Mouse (Mus musculus) cerebellum, adult 9-10 months (tissue): ENCODE data around the gene Pdx1.
A peak's percentile ranks its signal among the peaks of the same experiment; 100 is the strongest.

Source experiments
- DNase-seq: peaks from one replicate; pipeline ENCODE4 v3.0.0; 2022

Pdx1 gene

DNA sequence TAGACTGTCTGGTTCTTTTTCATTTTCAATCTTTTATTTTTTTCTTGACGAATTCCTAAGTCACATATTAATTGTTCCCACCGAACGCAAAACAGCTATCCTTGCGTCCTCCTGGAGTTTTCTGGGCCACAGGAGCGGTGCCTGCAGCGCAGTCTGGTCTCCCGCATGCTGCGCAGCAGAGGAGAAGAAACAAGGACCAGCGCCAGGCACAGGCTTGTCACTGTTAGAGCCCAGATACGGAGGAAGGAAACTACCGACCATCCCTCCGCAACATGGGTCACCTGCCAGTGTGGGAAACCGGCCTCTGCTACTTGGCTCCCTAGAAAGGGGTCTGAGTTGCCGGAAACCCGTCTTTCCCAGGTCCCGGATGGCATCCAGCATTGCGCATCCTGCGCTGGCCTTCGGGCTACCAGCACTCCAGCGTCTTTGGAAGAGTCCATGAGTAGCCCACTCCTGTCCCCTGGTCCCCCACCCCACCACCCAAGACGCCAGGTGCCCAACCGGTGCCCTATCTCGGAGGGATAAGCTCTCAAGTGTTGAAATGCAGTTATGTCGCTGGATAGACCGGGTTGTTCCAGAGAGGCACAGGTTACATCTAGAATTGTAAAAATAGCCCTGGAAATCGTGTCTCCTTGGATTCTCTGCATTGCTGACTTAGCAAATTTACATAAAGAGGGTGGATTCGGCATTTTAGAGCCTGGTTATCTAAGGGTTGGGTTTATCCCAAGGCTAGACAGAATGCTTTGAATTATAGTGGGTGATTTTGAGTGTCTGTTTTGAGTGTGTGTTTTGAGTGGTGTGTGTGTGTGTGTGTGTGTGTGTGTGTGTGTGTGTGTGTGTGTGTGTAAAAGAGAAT, 43.3 kb downstream of the Pdx1 start:
- no peak for DNase-seq

DNA sequence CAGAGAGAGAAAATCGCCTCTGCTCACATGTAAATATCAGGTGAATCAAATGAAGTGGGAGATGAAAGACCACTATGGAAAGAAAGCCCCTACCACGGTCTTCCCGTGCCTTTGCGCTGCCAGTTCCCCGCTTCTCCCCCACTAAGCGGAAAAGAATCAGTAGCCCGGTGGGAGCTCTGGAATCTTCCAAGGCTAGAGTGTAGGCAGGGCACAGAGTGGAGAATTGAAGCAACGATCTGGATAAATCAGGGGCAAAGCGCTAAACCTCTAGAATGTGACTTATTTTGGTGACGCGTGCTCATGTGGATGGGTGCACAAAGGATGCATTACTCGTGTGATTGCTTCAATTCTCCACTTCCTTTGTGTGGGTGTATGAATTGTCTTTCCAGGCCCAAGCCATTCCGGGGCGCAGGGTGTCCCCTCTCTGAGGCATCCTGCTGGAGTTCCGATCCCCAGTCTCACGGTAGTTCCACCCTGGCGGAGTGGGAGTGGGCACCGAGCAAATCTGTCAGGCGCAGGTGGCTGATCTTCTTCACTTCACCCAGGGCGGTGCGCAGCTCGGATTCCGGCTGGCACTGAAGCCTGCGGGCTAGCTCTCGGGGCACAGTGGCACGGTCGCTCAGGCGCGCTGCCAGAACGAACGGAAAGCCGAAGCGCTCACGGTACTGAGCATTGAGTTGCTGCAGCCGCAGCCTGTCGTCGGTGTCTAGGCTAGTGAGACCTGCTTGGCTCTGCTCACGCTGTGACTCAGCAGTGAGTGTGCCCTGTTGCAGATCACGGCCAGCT, 45.1 kb downstream of the Pdx1 start:
- DNase-seq, result no peak

DNA sequence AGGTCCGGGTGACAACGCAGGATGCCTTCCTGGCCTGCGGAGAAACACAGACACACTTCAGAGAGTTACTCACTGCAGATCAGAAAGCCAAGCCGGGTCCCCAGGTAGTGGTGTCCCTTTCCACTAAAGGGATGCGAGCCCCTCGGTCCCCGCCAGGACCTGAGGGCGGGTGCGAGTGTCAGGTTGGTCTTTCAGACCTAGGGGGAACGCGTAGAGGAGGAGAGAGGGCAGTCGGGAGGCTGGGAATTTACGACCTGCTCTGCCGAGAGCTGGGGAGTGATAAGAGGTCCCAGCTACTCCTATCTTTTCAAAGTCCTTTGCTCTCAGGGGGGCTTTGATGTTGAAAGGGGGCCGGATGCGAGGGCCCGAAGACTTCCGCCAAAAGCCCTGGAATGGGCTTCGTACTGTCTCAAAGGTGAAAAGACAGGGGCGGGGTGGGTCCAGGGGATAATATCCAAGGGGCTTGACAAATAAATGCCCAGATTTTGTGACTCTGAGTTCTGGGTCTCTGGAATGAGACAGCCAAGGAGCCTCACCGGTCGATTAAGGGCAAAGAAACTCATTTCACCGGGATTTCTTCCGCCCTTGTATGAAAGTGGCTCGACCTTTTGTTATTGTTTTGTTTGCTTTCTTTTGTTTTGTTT, 45.8 kb downstream of the Pdx1 start:
- no peak for DNase-seq

DNA sequence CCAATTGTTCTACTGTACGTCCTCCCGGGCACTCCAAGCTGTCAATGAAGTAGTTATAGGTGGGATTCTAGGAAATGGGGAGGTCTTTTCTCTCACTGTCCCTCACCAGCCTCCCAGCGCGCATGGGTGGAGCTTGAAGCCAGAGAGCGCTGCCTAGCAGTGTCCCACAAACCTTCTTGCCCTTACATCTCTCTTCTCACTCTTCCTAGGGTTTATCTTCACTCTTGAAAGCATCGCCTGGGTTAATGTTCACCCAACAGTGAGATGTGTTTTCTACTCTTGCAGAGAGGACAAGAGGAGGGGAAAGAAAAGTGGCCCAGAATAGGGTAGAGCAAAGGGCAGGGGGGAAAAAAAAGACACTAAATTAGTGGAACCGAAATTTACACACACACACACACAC, 47.6 kb downstream of the Pdx1 start:
- DNase-seq, result no peak

DNA sequence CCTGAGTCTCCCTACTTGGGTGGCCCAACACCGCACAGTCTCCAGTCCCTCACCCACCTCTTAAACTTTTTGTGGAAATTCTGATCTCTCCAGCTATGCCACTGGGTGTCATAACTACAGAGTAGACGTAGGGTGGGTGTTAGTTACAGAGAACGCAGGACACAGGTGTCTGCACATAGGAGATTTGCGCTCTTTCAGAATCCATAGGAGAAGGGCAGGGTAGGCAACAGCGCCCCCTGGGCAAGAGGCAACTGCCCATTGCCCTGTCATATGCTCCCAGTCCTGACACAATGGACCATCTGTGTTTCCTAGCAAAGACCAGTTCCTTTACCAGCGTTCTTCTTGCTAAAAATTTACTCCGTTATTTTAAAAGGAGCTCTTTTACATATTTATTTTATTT, 48.2 kb downstream of the Pdx1 start:
- DNase-seq, result no peak

DNA sequence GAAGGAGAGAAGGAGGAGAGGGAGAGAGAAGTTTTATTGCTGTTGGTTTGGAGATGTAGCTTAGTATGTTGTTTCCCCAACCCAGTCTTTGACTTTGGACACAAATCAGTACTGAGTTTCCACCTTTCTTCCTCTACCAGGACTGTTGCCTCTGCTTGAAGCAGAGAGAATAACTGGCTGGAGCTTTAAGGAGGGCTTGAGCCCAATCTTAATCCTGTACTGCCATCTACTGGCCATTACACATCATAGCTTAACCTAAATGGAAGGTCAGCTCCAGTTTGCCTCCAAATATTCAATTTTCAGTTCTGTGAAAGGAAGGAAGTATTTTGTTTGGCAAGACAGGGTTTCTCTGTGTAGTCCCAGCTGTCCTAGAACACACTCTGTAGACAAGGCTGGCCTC, 49.9 kb downstream of the Pdx1 start:
- DNase-seq, result peak; percentile 68

DNA sequence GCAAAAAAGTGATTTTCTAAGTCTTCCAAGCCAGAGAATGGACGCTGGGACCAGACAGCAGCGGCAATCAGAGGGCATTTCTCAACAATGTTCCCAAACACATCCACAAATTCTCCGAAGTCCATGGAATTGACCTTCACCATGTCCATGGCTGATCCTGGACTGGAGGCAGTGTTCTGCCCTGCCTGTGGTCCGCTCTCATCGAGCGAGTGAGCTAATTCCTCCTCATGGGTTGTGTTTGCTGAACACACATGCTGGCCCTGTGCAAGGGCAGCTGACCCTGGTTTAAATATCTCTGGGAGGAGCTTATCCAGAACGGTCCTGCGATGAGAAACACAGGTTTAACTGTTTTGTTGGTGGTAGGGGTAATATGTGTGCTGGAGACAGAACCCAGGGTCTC, 52.4 kb downstream of the Pdx1 start, which contains the start of gene Urad:
Urad (minus strand) TSS at position 258 of the 400 bp plus-strand sequence.
- no peak for DNase-seq

DNA sequence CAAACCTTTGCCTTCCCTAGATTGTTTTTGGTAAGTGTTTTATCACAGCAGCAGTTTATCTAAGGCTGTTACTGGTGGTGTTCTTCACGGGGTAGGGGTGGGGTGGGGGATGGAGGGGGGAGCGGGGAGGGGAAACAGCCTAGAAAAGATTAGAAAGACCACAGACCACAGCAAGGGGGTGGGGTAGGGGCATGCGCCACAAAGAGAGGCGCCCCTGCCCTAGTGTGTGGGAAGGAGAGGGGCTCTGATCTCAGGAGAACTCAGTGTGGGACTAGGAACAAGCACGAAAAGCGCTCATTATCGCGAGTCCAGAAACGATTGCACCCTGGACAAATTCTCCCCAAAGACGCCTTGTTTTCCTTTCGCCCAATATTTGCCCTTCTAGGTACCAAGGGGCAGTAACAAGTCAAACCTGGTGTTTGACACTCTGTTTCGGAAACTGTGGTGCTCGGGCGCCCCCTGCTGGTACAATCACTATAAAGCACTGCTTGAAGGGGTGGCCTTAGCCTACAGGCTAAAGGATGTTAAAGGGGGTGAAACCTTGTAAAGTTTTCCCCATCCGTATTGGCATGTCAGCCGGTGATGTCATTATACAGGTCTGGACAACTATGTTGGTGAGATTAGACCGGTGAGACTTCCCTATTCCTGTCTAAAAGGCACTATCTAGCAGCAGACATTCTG, 53.6 kb downstream of the Pdx1 start:
- peak; percentile 56 for DNase-seq
